ENCODE assay signal across 17 mouse cellular contexts in the genomic region with DNA sequence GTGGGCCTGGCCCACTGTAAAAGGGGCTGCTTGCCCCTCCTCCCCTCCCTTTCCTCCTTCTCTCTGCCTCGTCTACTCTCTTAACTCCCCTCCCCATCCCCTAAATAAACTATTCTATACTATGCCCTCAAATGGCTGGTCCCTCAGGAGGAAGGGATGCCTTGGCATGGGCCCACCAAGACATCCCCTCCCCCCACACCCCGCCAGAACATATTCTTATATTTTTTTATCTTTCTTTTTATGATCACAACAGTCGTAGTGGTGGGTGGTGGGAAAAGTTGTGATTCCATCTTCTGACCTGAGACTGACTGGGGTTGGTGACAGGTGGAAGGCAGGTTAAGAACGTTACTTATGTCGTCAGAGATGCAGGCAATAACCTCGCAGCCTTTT. TPM values are rescaled to one million over a fixed set of nuclear protein-coding genes. Genes with fewer than 3 reads are reported as not detected.
A peak's percentile ranks its signal among the peaks of the same experiment; 100 is the strongest.
DNase-seq lines count a peak whose midpoint lies in the region; ATAC-seq and TF ChIP-seq lines count a peak whose summit lies in the region.
"Had no signal": no experiment of that assay in that cellular context is flagged by ENCODE, and none has a peak within 500 bp of the region (broad histone marks: within the 10 kb centered on the region; RNA-seq: fewer than 3 reads in every experiment).

No protein-coding gene starts in this region.

- TF ChIP-seq POLR2A in MEL (IDR thresholded peaks at IDR 0.05; ENCODE audit: control insufficient read depth in 1 of 2, insufficient read depth in 1 of 2, low read depth in 1 of 2, low read length in 2 of 2, poor library complexity in 1 of 2), result no peak

- peaks cover 5% of the 10 kb centered on the region; the same call in 1 of the 2 replicates for H3K79me2 ChIP-seq in MEL (ENCODE audit: control insufficient read depth, insufficient read depth, low read length, poor library complexity)

- H3K36me3 ChIP-seq in hindbrain, embryonic 12.5 days, result no peaks in the 10 kb centered on the region
- no peaks in the 10 kb centered on the region for H3K36me3 ChIP-seq in hindbrain, postnatal 0 days (ENCODE audit: insufficient read depth, low read length)
- no peaks in the 10 kb centered on the region for H3K36me3 ChIP-seq in liver, embryonic 11.5 days (ENCODE audit: control insufficient read depth, insufficient read depth, low read length)
- H3K36me3 ChIP-seq in MEL (ENCODE audit: control insufficient read depth in 1 of 2, insufficient read depth in 2 of 2, low read length in 2 of 2), result peaks cover 0 to 37% of the 10 kb centered on the region in 2 experiments; a peak in 2 of 4 replicates
- no peaks in the 10 kb centered on the region for H3K36me3 ChIP-seq in liver, postnatal 0 days (replicated peaks; ENCODE audit: insufficient read depth, low read length)
- H3K36me3 ChIP-seq: heart, embryonic 12.5 days; midbrain, embryonic 13.5 days had no signal

- H3K4me3 ChIP-seq in hindbrain, embryonic 12.5 days, result no peak overlapping the region
- no peak overlapping the region for H3K4me3 ChIP-seq in hindbrain, postnatal 0 days (ENCODE audit: low read length)
- H3K4me3 ChIP-seq in liver, embryonic 11.5 days (ENCODE audit: low read depth, low read length), result no peak overlapping the region
- peak overlapping the region; percentile 49 to 52 for H3K4me3 ChIP-seq in MEL (ENCODE audit: control insufficient read depth in 1 of 2, insufficient read depth in 1 of 2, low read depth in 2 of 2, low read length in 2 of 2)
- no peak overlapping the region for H3K4me3 ChIP-seq in liver, postnatal 0 days (ENCODE audit: low read depth, low read length)
- H3K4me3 ChIP-seq: heart, embryonic 12.5 days; midbrain, embryonic 13.5 days had no signal

- DNase-seq in hindbrain, postnatal 0 days (ENCODE audit: low spot score), result no peak
- no peak for DNase-seq in liver, embryonic 11.5 days (ENCODE audit: low spot score)
- DNase-seq in liver (no peak), MEL (ENCODE audit: low read depth, low spot score) (peak; percentile 12)
- DNase-seq in liver, postnatal 0 days, result no peak
- no peak for DNase-seq in urinary bladder, adult 2 months (ENCODE audit: low spot score)
- DNase-seq: adrenal gland, postnatal 25 days; cerebellum, adult 9-10 months; gastrocnemius, postnatal 36 days; kidney, postnatal 14 days; lung, adult 18-20 months; right cerebral cortex, postnatal 25 days had no signal

- TF ChIP-seq EP300 in MEL (IDR thresholded peaks at IDR 0.05; ENCODE audit: low read depth in 1 of 2, low read length in 2 of 2), result no peak
- TF ChIP-seq EP300 in liver, postnatal 0 days (IDR thresholded peaks at IDR 0.05; ENCODE audit: low read depth), result no peak

- TF ChIP-seq CTCF in hindbrain, postnatal 0 days (IDR thresholded peaks at IDR 0.05; ENCODE audit: low read depth), result no peak
- TF ChIP-seq CTCF in MEL (IDR thresholded peaks at IDR 0.05 in 2 of 3, conservative IDR thresholded peaks at IDR 0.05 in 1 of 3; ENCODE audit: control insufficient read depth in 1 of 3, insufficient read depth in 1 of 3, low read depth in 2 of 3, low read length in 3 of 3, poor library complexity in 1 of 3, severe bottlenecking in 1 of 3), result no peak
- no peak for TF ChIP-seq CTCF in liver, postnatal 0 days (IDR thresholded peaks at IDR 0.05; ENCODE audit: low read depth)

- no peak for TF ChIP-seq RAD21 in MEL (IDR thresholded peaks at IDR 0.05; ENCODE audit: low read depth, low read length)

- peaks cover 21% of the 10 kb centered on the region for H3K4me1 ChIP-seq in hindbrain, embryonic 12.5 days
- no peaks in the 10 kb centered on the region for H3K4me1 ChIP-seq in hindbrain, postnatal 0 days (ENCODE audit: insufficient read depth, low read length)
- H3K4me1 ChIP-seq in liver, embryonic 11.5 days (replicated peaks; ENCODE audit: control insufficient read depth, insufficient read depth, low read length), result peaks cover 41% of the 10 kb centered on the region
- H3K4me1 ChIP-seq in MEL (ENCODE audit: control insufficient read depth in 1 of 2, insufficient read depth in 2 of 2, low read length in 2 of 2), result peaks cover 16 to 41% of the 10 kb centered on the region in 2 experiments
- H3K4me1 ChIP-seq in liver, postnatal 0 days (ENCODE audit: insufficient read depth), result peaks cover 22% of the 10 kb centered on the region

- H3K4me2 ChIP-seq in hindbrain, embryonic 12.5 days (replicated peaks), result no peak overlapping the region
- no peak overlapping the region for H3K4me2 ChIP-seq in hindbrain, postnatal 0 days (ENCODE audit: low read depth, low read length)
- H3K4me2 ChIP-seq in liver, embryonic 11.5 days, result peak overlapping the region; percentile 52
- H3K4me2 ChIP-seq in liver, postnatal 0 days (ENCODE audit: low read depth, low read length), result peak overlapping the region; percentile 56
- H3K4me2 ChIP-seq: heart, embryonic 12.5 days; midbrain, embryonic 13.5 days had no signal

- H3K9ac ChIP-seq in hindbrain, embryonic 12.5 days, result no peak overlapping the region
- no peak overlapping the region for H3K9ac ChIP-seq in hindbrain, postnatal 0 days (replicated peaks; ENCODE audit: low read length)
- H3K9ac ChIP-seq in liver, embryonic 11.5 days (ENCODE audit: low read depth, low read length), result no peak overlapping the region
- H3K9ac ChIP-seq in MEL (ENCODE audit: control insufficient read depth, low read depth, low read length, poor library complexity, severe bottlenecking), result peak overlapping the region; percentile 59
- no peak overlapping the region for H3K9ac ChIP-seq in liver, postnatal 0 days (replicated peaks)
- H3K9ac ChIP-seq: heart, embryonic 12.5 days; midbrain, embryonic 13.5 days had no signal

- H3K9me3 ChIP-seq in hindbrain, embryonic 12.5 days (replicated peaks), result no peaks in the 10 kb centered on the region
- no peaks in the 10 kb centered on the region for H3K9me3 ChIP-seq in hindbrain, postnatal 0 days (ENCODE audit: low read length)
- H3K9me3 ChIP-seq in liver, embryonic 11.5 days (ENCODE audit: control insufficient read depth, low read length), result no peaks in the 10 kb centered on the region
- no peaks in the 10 kb centered on the region for H3K9me3 ChIP-seq in MEL (replicated peaks; ENCODE audit: insufficient read depth, low read length)
- no peaks in the 10 kb centered on the region for H3K9me3 ChIP-seq in liver, postnatal 0 days (ENCODE audit: low read length)
- H3K9me3 ChIP-seq: heart, embryonic 12.5 days; midbrain, embryonic 13.5 days had no signal

- no peaks in the 10 kb centered on the region for H3K27me3 ChIP-seq in hindbrain, embryonic 12.5 days
- no peaks in the 10 kb centered on the region for H3K27me3 ChIP-seq in hindbrain, postnatal 0 days (ENCODE audit: insufficient read depth, low read length)
- H3K27me3 ChIP-seq in liver, embryonic 11.5 days (replicated peaks; ENCODE audit: control insufficient read depth, insufficient read depth, low read length), result no peaks in the 10 kb centered on the region
- no peaks in the 10 kb centered on the region for H3K27me3 ChIP-seq in MEL (ENCODE audit: control insufficient read depth in 1 of 2, insufficient read depth in 2 of 2, low read length in 2 of 2)
- no peaks in the 10 kb centered on the region for H3K27me3 ChIP-seq in liver, postnatal 0 days (ENCODE audit: insufficient read depth, low read length)
- H3K27me3 ChIP-seq: heart, embryonic 12.5 days; midbrain, embryonic 13.5 days had no signal

- no peak overlapping the region for H3K27ac ChIP-seq in hindbrain, embryonic 12.5 days
- no peak overlapping the region for H3K27ac ChIP-seq in hindbrain, postnatal 0 days
- H3K27ac ChIP-seq in liver, embryonic 11.5 days (ENCODE audit: low read depth, low read length), result no peak overlapping the region
- H3K27ac ChIP-seq in MEL (ENCODE audit: control insufficient read depth, low read depth, low read length), result peak overlapping the region; percentile 92
- H3K27ac ChIP-seq in liver, postnatal 0 days (ENCODE audit: low read depth), result no peak overlapping the region
- H3K27ac ChIP-seq: macrophage; midbrain, embryonic 13.5 days had no signal

- ATAC-seq in hindbrain, embryonic 12.5 days (ENCODE audit: low FRiP score), result peak; percentile 30; the same call in 1 of the 2 replicates
- ATAC-seq in hindbrain, postnatal 0 days, result no peak
- peak; percentile 9; the same call in 1 of the 2 replicates for ATAC-seq in liver, embryonic 11.5 days (replicated peaks; ENCODE audit: low FRiP score)
- ATAC-seq in liver, postnatal 0 days, result peak; percentile 12; the same call in 1 of the 2 replicates
- ATAC-seq: activated CD4-positive, CD25-positive, alpha-beta regulatory T cell, adult 4 months; midbrain, embryonic 13.5 days had no signal

- 61% methylated on average over 6 of the region's 6 CpGs for WGBS in hindbrain, embryonic 12.5 days
- WGBS in hindbrain, postnatal 0 days, result 68% methylated on average over 6 of the region's 6 CpGs
- WGBS in liver, embryonic 11.5 days, result 76% methylated on average over 6 of the region's 6 CpGs
- WGBS in liver, postnatal 0 days (ENCODE audit: insufficient replicate concordance), result 69% methylated on average over 6 of the region's 6 CpGs

TF ChIP-seq in MEL, 35 proteins besides CTCF, POLR2A, EP300 and RAD21 (continues in another document):
- TF ChIP-seq BHLHE40 (IDR thresholded peaks at IDR 0.05; ENCODE audit: borderline replicate concordance, low read depth, low read length) (no peak), ZMIZ1 (IDR thresholded peaks at IDR 0.05; ENCODE audit: low read depth, low read length) (no peak), ZNF384 (IDR thresholded peaks at IDR 0.05; ENCODE audit: low read depth, low read length) (no peak), NELFE (IDR thresholded peaks at IDR 0.05; ENCODE audit: low read depth, low read length) (no peak), KAT2A (conservative IDR thresholded peaks at IDR 0.05; ENCODE audit: low read depth, low read length) (no peak), TAL1 (IDR thresholded peaks at IDR 0.05; ENCODE audit: low read length) (no peak), NRF1 (IDR thresholded peaks at IDR 0.05; ENCODE audit: insufficient read depth, low read depth, low read length, poor library complexity, severe bottlenecking) (no peak), TBP (IDR thresholded peaks at IDR 0.05; ENCODE audit: low read depth, low read length) (no peak), HCFC1 (IDR thresholded peaks at IDR 0.05; ENCODE audit: low read depth, low read length) (no peak), GABPA (IDR thresholded peaks at IDR 0.05; ENCODE audit: low read depth, low read length) (no peak), MAX (IDR thresholded peaks at IDR 0.05; ENCODE audit: low read length) (no peak)

RNA-seq across cellular contexts. Expression of a gene that starts 22.1 kb away (rescaled TPM):
- 14.2 and 15.0 TPM in 2 replicates for polyA plus RNA-seq in hindbrain, embryonic 12.5 days (2016; fragmentation: Nextera tagmentation; extraction: Ambion mirVana)
- 32.6 and 37.8 TPM in 2 replicates for total RNA-seq in hindbrain, postnatal 0 days (2014; rRNA removed)
- 12.6 and 13.6 TPM in 2 replicates for polyA plus RNA-seq in hindbrain, postnatal 0 days (2015; fragmentation: Nextera tagmentation; extraction: Ambion mirVana)
- polyA plus RNA-seq in liver, embryonic 11.5 days (2014; fragmentation: Nextera tagmentation; extraction: Ambion mirVana), result 8.7 and 9.1 TPM in 2 replicates
- total RNA-seq in MEL (2012; rRNA removed), result 3.6 and 4.2 TPM in 2 replicates
- polyA plus RNA-seq in MEL (2012; ENCODE audit: insufficient read depth in 1 of 2, insufficient read length in 2 of 2, low read depth in 1 of 2, low replicate concordance in 2 of 2, missing spikeins in 1 of 2), result 1 to 10 TPM in 1 of 2 experiments, not detected in 1; 5.8 TPM
- 1.5 and 1.6 TPM in 2 replicates for polyA plus RNA-seq in liver, postnatal 0 days (2015; fragmentation: Nextera tagmentation; extraction: Ambion mirVana)
- 2.8 and 6.9 TPM in 2 replicates for polyA plus RNA-seq in urinary bladder, adult 2 months (2012; rRNA removed)

Comparison
In these comparisons a context has a peak if more than half of its experiments do, and no peak if none do; other contexts are left out.
1. H3K4me2 ChIP-seq: peak in liver, embryonic 11.5 days (single experiment) and liver, postnatal 0 days (single experiment); none in hindbrain, embryonic 12.5 days (single experiment) and hindbrain, postnatal 0 days (single experiment).
2. H3K4me3 ChIP-seq: peak in MEL (2 of 2); none in hindbrain, embryonic 12.5 days (single experiment), hindbrain, postnatal 0 days (single experiment), liver, embryonic 11.5 days (single experiment) and liver, postnatal 0 days (single experiment).